Comparison of ENCODE assay signal across 9 mouse cellular contexts in the genomic region with DNA sequence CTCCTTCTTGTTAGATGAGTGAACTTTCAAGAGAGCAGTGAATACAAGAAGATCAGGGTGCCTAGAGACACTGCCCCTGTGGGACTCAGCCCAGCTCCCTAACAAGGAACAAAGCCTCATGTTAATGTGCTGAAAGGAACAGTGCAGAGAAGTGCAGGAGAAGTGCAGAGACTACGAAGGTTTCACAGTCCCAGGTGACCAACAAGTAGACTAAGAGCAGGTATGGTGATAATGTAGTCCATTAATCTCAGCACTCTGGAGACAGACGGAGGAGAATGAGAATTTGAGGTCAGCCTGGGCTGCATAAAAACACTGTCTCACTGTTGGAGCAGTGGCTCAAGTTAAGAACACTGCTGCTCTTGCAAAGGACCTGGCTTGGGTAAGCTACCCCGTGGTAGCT.
DNase-seq lines count a peak whose midpoint lies in the region; ATAC-seq and TF ChIP-seq lines count a peak whose summit lies in the region.
"Had no signal": no experiment of that assay in that cellular context is flagged by ENCODE, and none has a peak within 500 bp of the region (broad histone marks: within the 10 kb centered on the region; RNA-seq: fewer than 3 reads in every experiment).

No protein-coding gene starts in this region.

- H3K27me3 ChIP-seq in hindbrain, embryonic 13.5 days: 0 out of 2 replicates have a peak, but pooled peaks cover 4% of the 10 kb centered on the region
- no peaks in the 10 kb centered on the region for H3K27me3 ChIP-seq in hindbrain, embryonic 16.5 days (replicated peaks; ENCODE audit: control insufficient read depth, insufficient read depth, low read length)
- H3K27me3 ChIP-seq in testis, adult 2 months (ENCODE audit: control insufficient read depth, insufficient read depth, low read length): no peaks in the 10 kb centered on the region
- H3K27me3 ChIP-seq in limb, embryonic 10.5 days (ENCODE audit: low read depth, poor library complexity, severe bottlenecking): no peaks in the 10 kb centered on the region
- H3K27me3 ChIP-seq in neural tube, embryonic 15.5 days (replicated peaks): no peaks in the 10 kb centered on the region

- WGBS in hindbrain, embryonic 13.5 days: 61% methylated on average over 3 of the region's 3 CpGs
- 64% methylated on average over 3 of the region's 3 CpGs for WGBS in hindbrain, embryonic 16.5 days
- 78% methylated on average over 3 of the region's 3 CpGs for WGBS in limb, embryonic 10.5 days
- 70% methylated on average over 3 of the region's 3 CpGs for WGBS in neural tube, embryonic 15.5 days

- no peak for DNase-seq in testis, postnatal 14 days (ENCODE audit: low spot score)
- DNase-seq in limb, embryonic 10.5 days (ENCODE audit: low spot score): no peak
- DNase-seq in thymus, postnatal 0 days (ENCODE audit: low spot score): no peak
- DNase-seq: kidney, adult 11 months; lung, adult 18-20 months had no signal

- H3K36me3 ChIP-seq in hindbrain, embryonic 13.5 days: no peaks in the 10 kb centered on the region
- H3K36me3 ChIP-seq in hindbrain, embryonic 16.5 days (ENCODE audit: control insufficient read depth, insufficient read depth, low read length): no peaks in the 10 kb centered on the region
- H3K36me3 ChIP-seq in testis, adult 2 months (ENCODE audit: control insufficient read depth, insufficient read depth, low read length): no peaks in the 10 kb centered on the region
- H3K36me3 ChIP-seq in limb, embryonic 10.5 days: no peaks in the 10 kb centered on the region
- H3K36me3 ChIP-seq in neural tube, embryonic 15.5 days: no peaks in the 10 kb centered on the region

- TF ChIP-seq CTCF in testis, adult 2 months (IDR thresholded peaks at IDR 0.05; ENCODE audit: control insufficient read depth, insufficient read depth, insufficient replicate concordance, low read depth, low read length): no peak

- no peaks in the 10 kb centered on the region for H3K9me3 ChIP-seq in hindbrain, embryonic 13.5 days
- H3K9me3 ChIP-seq in hindbrain, embryonic 16.5 days (ENCODE audit: control insufficient read depth, low read length): no peaks in the 10 kb centered on the region
- H3K9me3 ChIP-seq in limb, embryonic 10.5 days (replicated peaks): no peaks in the 10 kb centered on the region; the same call in 1 of the 2 replicates
- H3K9me3 ChIP-seq in neural tube, embryonic 15.5 days (replicated peaks): no peaks in the 10 kb centered on the region

- H3K4me1 ChIP-seq in hindbrain, embryonic 13.5 days (replicated peaks): peaks cover 52% of the 10 kb centered on the region
- H3K4me1 ChIP-seq in hindbrain, embryonic 16.5 days (ENCODE audit: control insufficient read depth, insufficient read depth, low read depth, low read length): peaks cover 22% of the 10 kb centered on the region
- H3K4me1 ChIP-seq in testis, adult 2 months (ENCODE audit: control insufficient read depth, insufficient read depth, low read length): peaks cover 10% of the 10 kb centered on the region
- H3K4me1 ChIP-seq in limb, embryonic 10.5 days: peaks cover 78% of the 10 kb centered on the region
- H3K4me1 ChIP-seq in neural tube, embryonic 15.5 days: peaks cover 55% of the 10 kb centered on the region

- H3K9ac ChIP-seq in hindbrain, embryonic 13.5 days: no peak overlapping the region
- H3K9ac ChIP-seq in hindbrain, embryonic 16.5 days (ENCODE audit: low read depth, low read length): no peak overlapping the region
- no peak overlapping the region for H3K9ac ChIP-seq in neural tube, embryonic 15.5 days (replicated peaks)

- H3K27ac ChIP-seq in hindbrain, embryonic 13.5 days: 0 out of 2 replicates have a peak overlapping the region, but pooled peaks have one; percentile 83
- no peak overlapping the region for H3K27ac ChIP-seq in hindbrain, embryonic 16.5 days (ENCODE audit: low read depth, low read length)
- H3K27ac ChIP-seq in testis, adult 2 months (ENCODE audit: control insufficient read depth, insufficient read depth, low read depth, low read length): peak overlapping the region; percentile 71
- peak overlapping the region; percentile 87; the same call in 1 of the 2 replicates for H3K27ac ChIP-seq in limb, embryonic 10.5 days
- no peak overlapping the region for H3K27ac ChIP-seq in neural tube, embryonic 15.5 days (replicated peaks)

- no peak for TF ChIP-seq POLR2A in testis, adult 2 months (IDR thresholded peaks at IDR 0.05; ENCODE audit: control insufficient read depth, low read depth, low read length)

- ATAC-seq in hindbrain, embryonic 13.5 days (ENCODE audit: low FRiP score): no peak
- ATAC-seq in hindbrain, embryonic 16.5 days: no peak
- no peak for ATAC-seq in neural tube, embryonic 15.5 days (ENCODE audit: low FRiP score)

- no peak overlapping the region for H3K4me2 ChIP-seq in hindbrain, embryonic 13.5 days
- no peak overlapping the region for H3K4me2 ChIP-seq in hindbrain, embryonic 16.5 days (ENCODE audit: low read length)
- H3K4me2 ChIP-seq in neural tube, embryonic 15.5 days: no peak overlapping the region

- no peak overlapping the region for H3K4me3 ChIP-seq in hindbrain, embryonic 13.5 days
- H3K4me3 ChIP-seq in hindbrain, embryonic 16.5 days (ENCODE audit: low read length): no peak overlapping the region
- H3K4me3 ChIP-seq in testis, adult 2 months (ENCODE audit: control insufficient read depth, low read depth, low read length): no peak overlapping the region
- H3K4me3 ChIP-seq in limb, embryonic 10.5 days: no peak overlapping the region
- no peak overlapping the region for H3K4me3 ChIP-seq in neural tube, embryonic 15.5 days (replicated peaks)

Comparison
In these comparisons a context has a peak if more than half of its experiments do, and no peak if none do; other contexts are left out.
1. H3K27ac ChIP-seq: peak in hindbrain, embryonic 13.5 days (single experiment), testis, adult 2 months (single experiment) and limb, embryonic 10.5 days (single experiment); none in hindbrain, embryonic 16.5 days (single experiment) and neural tube, embryonic 15.5 days (single experiment).